Mouse (Mus musculus): ENCODE results near the gene Rnf141.

GRCm38 (mm10) chr7:110804266-110804665 lies 40.0 kb downstream of the Rnf141 start:
- TF ChIP-seq POLR2A (IDR thresholded peaks at IDR 0.05; ENCODE audit: borderline replicate concordance, insufficient read depth, low read length) (no peak), CTCF (IDR thresholded peaks at IDR 0.05; ENCODE audit: borderline replicate concordance, insufficient read depth, low read depth, low read length) (no peak)

Data from cerebellum, adult 2 months (tissue).